Mouse (Mus musculus): Measurements from ENCODE around the gene Ttc7b. TPM values are rescaled to one million over a fixed set of nuclear protein-coding genes. Genes with fewer than 3 reads are reported as not detected.
A peak's percentile ranks its signal among the peaks of the same experiment; 100 is the strongest.

Gene Ttc7b
- polyA plus RNA-seq, 2 experiments, result 7.3 to 28.1 TPM

DNA sequence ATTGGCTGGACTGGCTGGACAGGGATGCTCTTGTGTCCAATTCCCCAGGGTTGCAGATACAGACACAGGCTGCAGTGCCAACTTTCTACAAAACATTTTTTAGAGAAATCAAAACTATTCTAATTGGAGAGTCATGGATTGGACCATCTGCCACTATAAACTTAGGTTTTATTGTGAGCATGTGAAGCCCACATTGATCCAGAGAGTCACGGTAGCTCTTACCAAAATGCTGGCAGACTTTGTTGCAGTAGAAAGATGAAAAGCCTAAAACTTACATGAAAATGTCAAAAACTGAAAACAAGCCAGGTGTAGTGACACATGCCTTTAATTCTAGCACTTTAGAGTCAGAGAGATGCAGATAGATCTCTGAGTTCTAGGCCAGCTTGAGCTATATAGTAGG, 84.9 kb downstream of the Ttc7b start:
- H3K27ac ChIP-seq (replicated peaks; ENCODE audit: low read depth, low read length), result no peak overlapping the region
- no peaks in the 10 kb centered on the region for H3K27me3 ChIP-seq (ENCODE audit: control insufficient read depth, insufficient read depth, low read length)
- no peaks in the 10 kb centered on the region for H3K36me3 ChIP-seq (ENCODE audit: control insufficient read depth, insufficient read depth, low read length)
- ATAC-seq (ENCODE audit: low FRiP score, low read depth) (no peak), DNase-seq (ENCODE audit: low spot score) (no peak)
- WGBS, result 69% methylated on average over 1 of the region's 1 CpGs
- TF ChIP-seq POLR2A (IDR thresholded peaks at IDR 0.05; ENCODE audit: borderline replicate concordance, extremely low read depth, insufficient read depth, insufficient read length), result no peak
- H3K4me1 ChIP-seq (ENCODE audit: control insufficient read depth, insufficient read depth, low read length), result no peaks in the 10 kb centered on the region
- H3K9ac ChIP-seq (ENCODE audit: low read depth, low read length, severe bottlenecking), result no peak overlapping the region
- no peak overlapping the region for H3K4me2 ChIP-seq (replicated peaks; ENCODE audit: low read depth, low read length, severe bottlenecking)
- no peaks in the 10 kb centered on the region for H3K9me3 ChIP-seq (ENCODE audit: control insufficient read depth, low read length)
- no peak overlapping the region for H3K4me3 ChIP-seq (replicated peaks; ENCODE audit: low read length)

DNA sequence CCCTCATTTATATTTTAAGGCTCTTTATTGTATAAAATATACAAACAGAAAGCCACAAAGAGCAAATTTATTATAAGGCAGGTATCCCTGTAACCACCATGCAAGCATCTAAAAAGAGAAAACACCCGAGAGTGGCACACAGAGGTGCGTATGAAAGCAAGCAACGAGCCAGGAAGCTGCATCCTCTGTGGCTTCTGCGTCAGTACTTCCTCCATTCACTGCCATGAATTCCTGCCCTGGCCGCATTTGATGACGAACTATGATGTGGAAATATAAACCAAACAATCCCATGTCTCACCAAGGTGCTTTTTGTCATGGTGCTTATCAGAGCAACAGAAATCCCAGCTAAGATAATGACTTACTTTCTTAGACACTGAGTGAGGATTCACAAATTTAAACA, 88.8 kb downstream of the Ttc7b start:
- no peaks in the 10 kb centered on the region for H3K4me1 ChIP-seq (ENCODE audit: control insufficient read depth, insufficient read depth, low read length)
- H3K9me3 ChIP-seq (ENCODE audit: control insufficient read depth, low read length), result no peaks in the 10 kb centered on the region
- no peak for TF ChIP-seq POLR2A (IDR thresholded peaks at IDR 0.05; ENCODE audit: borderline replicate concordance, extremely low read depth, insufficient read depth, insufficient read length)
- H3K36me3 ChIP-seq (ENCODE audit: control insufficient read depth, insufficient read depth, low read length), result no peaks in the 10 kb centered on the region
- H3K4me2 ChIP-seq (replicated peaks; ENCODE audit: low read depth, low read length, severe bottlenecking), result no peak overlapping the region
- no peak overlapping the region for H3K9ac ChIP-seq (ENCODE audit: low read depth, low read length, severe bottlenecking)
- no peak for DNase-seq (ENCODE audit: low spot score)
- 80% methylated on average over 6 of the region's 6 CpGs for WGBS
- no peak overlapping the region for H3K4me3 ChIP-seq (replicated peaks; ENCODE audit: low read length)
- ATAC-seq (ENCODE audit: low FRiP score, low read depth), result no peak
- no peaks in the 10 kb centered on the region for H3K27me3 ChIP-seq (ENCODE audit: control insufficient read depth, insufficient read depth, low read length)
- H3K27ac ChIP-seq (replicated peaks; ENCODE audit: low read depth, low read length), result no peak overlapping the region

DNA sequence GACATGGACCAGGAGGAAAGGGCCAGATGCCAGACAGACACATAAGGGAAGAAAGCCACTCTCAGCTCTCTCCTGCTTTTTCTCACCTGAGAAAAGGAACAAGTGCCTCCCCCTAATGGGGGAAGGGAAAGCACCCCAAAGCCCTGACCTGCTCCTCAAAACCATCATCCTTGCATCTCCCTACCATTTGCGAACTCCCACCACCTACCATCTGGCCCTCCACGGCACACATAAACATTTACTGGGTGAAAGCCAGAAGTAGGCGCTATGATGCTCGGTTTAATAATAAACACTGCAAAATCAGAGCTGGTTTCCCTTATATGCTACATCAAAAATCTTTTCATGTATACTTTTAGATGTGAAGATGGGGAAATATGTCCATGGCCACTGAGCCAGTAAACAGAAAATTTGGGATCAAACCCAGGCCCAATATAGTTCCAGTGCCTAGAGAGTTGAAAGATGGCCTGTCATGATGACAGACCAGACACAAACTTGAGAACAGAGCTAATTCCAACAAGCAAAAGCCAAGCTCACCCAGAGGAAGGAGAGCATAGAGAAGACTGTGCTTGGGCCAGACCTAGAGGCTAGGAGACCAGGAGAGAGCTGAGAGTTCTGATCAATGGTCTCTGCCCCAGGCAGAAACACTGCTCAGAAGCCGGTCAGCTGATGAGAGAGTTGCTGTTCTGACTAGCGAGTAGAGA, 91.1 kb downstream of the Ttc7b start:
- WGBS, result 95% methylated on average over 6 of the region's 6 CpGs
- no peak for DNase-seq (ENCODE audit: low spot score)

DNA sequence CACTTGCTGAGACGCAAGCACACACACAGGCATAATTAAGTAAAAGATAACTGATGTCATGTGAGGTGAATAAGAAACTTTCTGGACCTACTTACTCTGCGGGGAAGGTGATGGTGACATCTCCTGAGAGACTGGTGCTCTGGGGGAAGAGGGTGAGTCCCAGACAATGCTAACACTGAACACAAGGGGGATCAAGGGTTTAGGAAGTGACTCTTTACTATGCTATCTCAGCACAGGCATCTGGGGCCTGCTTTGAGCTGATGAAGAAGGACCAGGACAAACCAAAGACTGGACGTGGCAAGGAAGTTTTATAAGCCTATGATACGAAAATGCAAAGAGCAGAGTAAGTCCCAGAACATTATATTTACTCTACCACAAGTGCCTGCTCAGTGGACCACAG, 92.4 kb downstream of the Ttc7b start:
- DNase-seq (ENCODE audit: low spot score) (no peak), ATAC-seq (ENCODE audit: low FRiP score, low read depth) (no peak)
- Histone ChIP-seq H3K27me3 (ENCODE audit: control insufficient read depth, insufficient read depth, low read length) (no peaks in the 10 kb centered on the region), H3K9me3 (ENCODE audit: control insufficient read depth, low read length) (no peaks in the 10 kb centered on the region), H3K36me3 (ENCODE audit: control insufficient read depth, insufficient read depth, low read length) (no peaks in the 10 kb centered on the region), H3K4me2 (replicated peaks; ENCODE audit: low read depth, low read length, severe bottlenecking) (no peak overlapping the region), H3K9ac (ENCODE audit: low read depth, low read length, severe bottlenecking) (no peak overlapping the region), H3K4me1 (ENCODE audit: control insufficient read depth, insufficient read depth, low read length) (no peaks in the 10 kb centered on the region), H3K27ac (replicated peaks; ENCODE audit: low read depth, low read length) (no peak overlapping the region), H3K4me3 (replicated peaks; ENCODE audit: low read length) (no peak overlapping the region)
- TF ChIP-seq POLR2A (IDR thresholded peaks at IDR 0.05; ENCODE audit: borderline replicate concordance, extremely low read depth, insufficient read depth, insufficient read length), result no peak
- 92% methylated on average over 4 of the region's 4 CpGs for WGBS

More for the DNA sequence above, 91.1 kb downstream of the Ttc7b start:
- Histone ChIP-seq H3K9ac (ENCODE audit: low read depth, low read length, severe bottlenecking) (no peak overlapping the region), H3K36me3 (ENCODE audit: control insufficient read depth, insufficient read depth, low read length) (no peaks in the 10 kb centered on the region), H3K4me3 (replicated peaks; ENCODE audit: low read length) (no peak overlapping the region), H3K4me2 (replicated peaks; ENCODE audit: low read depth, low read length, severe bottlenecking) (no peak overlapping the region), H3K27ac (replicated peaks; ENCODE audit: low read depth, low read length) (no peak overlapping the region), H3K27me3 (ENCODE audit: control insufficient read depth, insufficient read depth, low read length) (no peaks in the 10 kb centered on the region), H3K9me3 (ENCODE audit: control insufficient read depth, low read length) (no peaks in the 10 kb centered on the region), H3K4me1 (ENCODE audit: control insufficient read depth, insufficient read depth, low read length) (no peaks in the 10 kb centered on the region)
- no peak for ATAC-seq (ENCODE audit: low FRiP score, low read depth)
- no peak for TF ChIP-seq POLR2A (IDR thresholded peaks at IDR 0.05; ENCODE audit: borderline replicate concordance, extremely low read depth, insufficient read depth, insufficient read length)

DNA sequence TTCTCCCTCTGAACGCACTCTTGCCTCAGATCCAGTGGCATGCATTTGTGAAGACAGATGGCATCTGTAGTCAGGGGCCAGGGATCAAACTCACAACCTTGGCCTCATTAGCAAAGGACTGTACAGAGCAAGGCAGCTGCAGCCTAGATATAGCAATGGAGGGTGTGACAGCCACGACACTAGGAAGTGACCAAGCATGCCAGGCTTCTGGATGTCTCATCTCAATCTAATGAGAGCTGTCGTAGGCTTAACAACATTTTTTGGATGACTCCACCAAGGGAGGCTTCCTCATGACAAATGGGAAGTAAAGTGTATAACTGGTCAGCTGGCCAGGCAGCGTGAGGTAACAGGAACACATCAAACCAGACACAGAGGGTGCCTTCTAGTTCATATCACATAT, 94.4 kb downstream of the Ttc7b start:
- H3K4me2 ChIP-seq (replicated peaks; ENCODE audit: low read depth, low read length, severe bottlenecking), result no peak overlapping the region
- H3K9ac ChIP-seq (ENCODE audit: low read depth, low read length, severe bottlenecking), result no peak overlapping the region
- H3K4me1 ChIP-seq (ENCODE audit: control insufficient read depth, insufficient read depth, low read length), result peaks cover 4% of the 10 kb centered on the region; the same call in 1 of the 2 replicates
- ATAC-seq (ENCODE audit: low FRiP score, low read depth) (peak; percentile 65), DNase-seq (ENCODE audit: low spot score) (no peak)
- H3K9me3 ChIP-seq (ENCODE audit: control insufficient read depth, low read length), result no peaks in the 10 kb centered on the region
- H3K27me3 ChIP-seq (ENCODE audit: control insufficient read depth, insufficient read depth, low read length), result no peaks in the 10 kb centered on the region
- no peak for TF ChIP-seq POLR2A (IDR thresholded peaks at IDR 0.05; ENCODE audit: borderline replicate concordance, extremely low read depth, insufficient read depth, insufficient read length)
- no peaks in the 10 kb centered on the region for H3K36me3 ChIP-seq (ENCODE audit: control insufficient read depth, insufficient read depth, low read length)
- WGBS, result 59% methylated on average over 4 of the region's 4 CpGs
- no peak overlapping the region; the same call in 1 of the 2 replicates for H3K27ac ChIP-seq (replicated peaks; ENCODE audit: low read depth, low read length)
- no peak overlapping the region for H3K4me3 ChIP-seq (replicated peaks; ENCODE audit: low read length)

Data from limb, embryonic 14.5 days (tissue).